Mouse (Mus musculus) kidney, postnatal 0 days (tissue): ENCODE measurements at regions not wholly inside any gene's neighbourhood (a gene's known extent, or its start where the extent isn't known, plus 50 kb on each side); places are given as distances from the start of the nearest gene placed in this dataset.

Source experiments
- ATAC-seq: fragments of 200-750 bp; cut with Nextera tagmentation; replicated peaks from 2 replicates; pipeline ENCODE4 v1.8.0; 2017; ENCODE audit warnings: low read depth, moderate number of reproducible peaks, moderate TSS enrichment, moderate library complexity; ENCODE audit not compliant: low FRiP score
- DNase-seq: peaks from one replicate; pipeline ENCODE4 v3.0.0-alpha.2; 2016; ENCODE audit warnings: low spot score
- H3K27ac ChIP-seq: fragments of 300-500 bp; sonication (generic); 2 replicates; pipeline ENCODE4 v1.5.1; 2014; ENCODE audit warnings: mild to moderate bottlenecking
- H3K27me3 ChIP-seq: fragments of 300-500 bp; sonication (generic); 2 replicates; pipeline ENCODE4 v1.6.1; 2014; ENCODE audit warnings: low read length, mixed read lengths; ENCODE audit not compliant: insufficient read depth
- H3K36me3 ChIP-seq: fragments of 300-500 bp; sonication (generic); 2 replicates; pipeline ENCODE4 v1.6.1; 2014; ENCODE audit warnings: low read length, mixed read lengths; ENCODE audit not compliant: insufficient read depth
- H3K4me1 ChIP-seq: fragments of 300-500 bp; sonication (generic); replicated peaks from 2 replicates; pipeline ENCODE4 v1.6.1; 2014; ENCODE audit warnings: antibody characterized with exemption, low read length, mixed read lengths; ENCODE audit not compliant: insufficient read depth
- H3K4me2 ChIP-seq: fragments of 300-500 bp; sonication (generic); 2 replicates; pipeline ENCODE4 v1.6.1; 2014; ENCODE audit warnings: mild to moderate bottlenecking, low read length, moderate library complexity, mixed read lengths
- H3K4me3 ChIP-seq: fragments of 300-500 bp; sonication (generic); replicated peaks from 2 replicates; pipeline ENCODE4 v1.5.1; 2014; ENCODE audit warnings: low read depth, low read length
- H3K9ac ChIP-seq: fragments of 300-500 bp; sonication (generic); 2 replicates; pipeline ENCODE4 v1.6.1; 2014; ENCODE audit warnings: low read depth, low read length
- H3K9me3 ChIP-seq: fragments of 300-500 bp; sonication (generic); replicated peaks from 2 replicates; pipeline ENCODE4 v1.6.1; 2016; ENCODE audit warnings: low read length, inconsistent platforms, mixed read lengths
- CTCF ChIP-seq: IDR thresholded peaks from 2 replicates; pipeline ENCODE4 v1.5.1; 2016; ENCODE audit warnings: antibody characterized with exemption, low read depth, mild to moderate bottlenecking, moderate library complexity
- WGBS: fragments of 180-500 bp; shearing (Covaris S2); extraction: QIAGEN DNeasy Blood & Tissue Kit; methylation state at CpG from one replicate; pipeline ENCODE4 v1.1.7; 2014; 5-methylcytosine and 5-hydroxymethylcytosine counted together

DNA sequence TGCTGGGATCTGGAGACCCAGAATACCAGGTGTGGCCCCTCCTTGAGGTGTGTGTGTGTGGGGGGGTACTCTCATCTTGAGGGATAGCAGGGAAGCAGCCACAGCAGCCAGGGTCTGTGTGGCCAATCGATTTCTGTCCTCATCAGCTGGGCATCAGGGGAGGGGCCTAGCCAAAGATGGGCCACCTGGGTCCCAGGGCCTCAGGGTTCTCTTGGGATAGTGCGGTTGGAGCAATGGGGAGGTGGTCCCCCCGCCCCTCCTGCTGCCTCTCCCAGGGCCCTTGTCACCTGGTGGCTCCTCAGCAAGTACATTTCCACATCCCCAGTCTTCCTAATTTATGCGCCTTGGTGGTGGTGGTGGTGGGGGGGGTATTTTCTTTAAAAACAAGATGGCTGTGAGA is 55.4 kb downstream of the Uncx start:
- no peak for TF ChIP-seq CTCF
- peak overlapping the region; percentile 53 for H3K4me2 ChIP-seq
- no peaks in the 10 kb centered on the region; the same call in 1 of the 2 replicates for H3K27me3 ChIP-seq
- DNase-seq, result no peak
- WGBS, result 11% methylated on average over 4 of the region's 4 CpGs
- H3K4me1 ChIP-seq, result peaks cover 9% of the 10 kb centered on the region
- no peaks in the 10 kb centered on the region for H3K9me3 ChIP-seq
- H3K27ac ChIP-seq, result peak overlapping the region; percentile 88
- peak; percentile 41 for ATAC-seq
- H3K36me3 ChIP-seq, result no peaks in the 10 kb centered on the region
- peak overlapping the region; percentile 1; the same call in 1 of the 2 replicates for H3K4me3 ChIP-seq
- H3K9ac ChIP-seq, result no peak overlapping the region; the same call in 1 of the 2 replicates

DNA sequence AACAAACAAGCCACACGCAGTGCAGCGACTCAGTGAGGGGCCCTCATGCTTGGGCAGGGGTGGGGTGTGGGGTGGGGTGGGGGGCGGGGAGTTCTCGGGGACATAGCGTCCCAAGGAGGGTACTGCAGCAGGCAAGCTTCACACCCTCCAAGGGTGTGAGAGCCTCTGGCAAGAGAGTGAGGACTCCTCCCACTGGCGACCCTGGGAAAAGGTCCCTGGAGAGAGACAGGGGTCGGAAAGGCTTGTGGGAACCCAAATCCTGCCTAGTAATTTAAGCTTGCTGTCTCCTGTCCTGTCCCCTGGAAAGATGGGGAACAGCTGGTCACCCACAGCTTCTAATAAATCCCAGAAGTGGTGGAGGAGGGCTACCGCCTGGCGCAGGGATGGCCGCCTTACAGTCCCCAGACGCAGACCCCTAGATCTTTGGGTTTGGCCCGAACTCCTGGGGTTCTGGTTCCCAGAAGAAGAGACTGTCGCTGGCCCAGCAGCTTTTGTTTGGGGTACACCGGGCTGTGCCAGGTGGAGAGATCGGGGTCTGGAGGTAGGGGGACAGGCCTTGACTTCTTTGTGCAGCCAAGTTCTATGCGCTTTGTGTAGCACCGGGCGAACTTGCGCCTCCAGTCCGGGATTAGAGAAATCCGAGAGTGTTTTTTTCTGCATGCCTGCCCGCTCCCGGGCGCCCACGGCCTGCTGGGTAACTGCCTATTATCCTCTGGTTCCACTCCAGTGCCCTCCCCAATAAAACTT is 56.1 kb downstream of the Uncx start:
- WGBS, result 2% methylated on average over 25 of the region's 25 CpGs
- Histone ChIP-seq H3K4me3 (peak overlapping the region; percentile 1; the same call in 1 of the 2 replicates), H3K27ac (peak overlapping the region; percentile 88), H3K27me3 (no peaks in the 10 kb centered on the region), H3K4me1 (peaks cover 7% of the 10 kb centered on the region; the same call in 1 of the 2 replicates), H3K9ac (no peak overlapping the region), H3K4me2 (peak overlapping the region; percentile 53), H3K36me3 (no peaks in the 10 kb centered on the region), H3K9me3 (no peaks in the 10 kb centered on the region)
- TF ChIP-seq CTCF, result peak; percentile 29; the same call in 1 of the 2 replicates
- ATAC-seq (peak; percentile 90), DNase-seq (peak; percentile 94)

GRCm38 (mm10) chr5:139600213-139600612 is 56.9 kb downstream of the Uncx start:
- Histone ChIP-seq H3K4me3 (no peak overlapping the region), H3K27ac (peak overlapping the region; percentile 60), H3K4me1 (peaks cover 7% of the 10 kb centered on the region; the same call in 1 of the 2 replicates), H3K9ac (no peak overlapping the region), H3K4me2 (peak overlapping the region; percentile 53; the same call in 1 of the 2 replicates), H3K9me3 (no peaks in the 10 kb centered on the region), H3K36me3 (no peaks in the 10 kb centered on the region), H3K27me3 (no peaks in the 10 kb centered on the region)
- no peak for DNase-seq
- ATAC-seq, result no peak
- no peak for TF ChIP-seq CTCF
- 7% methylated on average over 15 of the region's 15 CpGs for WGBS

GRCm38 (mm10) chr5:139602860-139603259 is 59.6 kb downstream of the Uncx start:
- Histone ChIP-seq H3K4me2 (no peak overlapping the region), H3K9me3 (no peaks in the 10 kb centered on the region), H3K9ac (no peak overlapping the region), H3K4me1 (peaks cover 7% of the 10 kb centered on the region; the same call in 1 of the 2 replicates), H3K27me3 (no peaks in the 10 kb centered on the region), H3K27ac (no peak overlapping the region), H3K4me3 (no peak overlapping the region), H3K36me3 (no peaks in the 10 kb centered on the region)
- TF ChIP-seq CTCF, result no peak
- ATAC-seq, result no peak
- 81% methylated on average over 4 of the region's 4 CpGs for WGBS
- no peak for DNase-seq

- H3K9me3 ChIP-seq, result no peaks in the 10 kb centered on the region
- H3K4me3 ChIP-seq, result no peak overlapping the region
- H3K4me2 ChIP-seq, result no peak overlapping the region
- TF ChIP-seq CTCF, result no peak
- no peaks in the 10 kb centered on the region for H3K27me3 ChIP-seq
- H3K27ac ChIP-seq, result no peak overlapping the region
- DNase-seq, result no peak
- peaks cover 3% of the 10 kb centered on the region; the same call in 1 of the 2 replicates for H3K4me1 ChIP-seq
- no peak overlapping the region for H3K9ac ChIP-seq
- ATAC-seq, result no peak
- H3K36me3 ChIP-seq, result no peaks in the 10 kb centered on the region
- WGBS, result 17% methylated on average over 4 of the region's 4 CpGs
Observed at GRCm38 (mm10) chr5:139603535-139603934, 60.2 kb downstream of the Uncx start.

GRCm38 (mm10) chr5:139604327-139604726 is 61.0 kb downstream of the Uncx start:
- no peaks in the 10 kb centered on the region for H3K27me3 ChIP-seq
- WGBS, result 41% methylated on average over 4 of the region's 4 CpGs
- peak; percentile 41 for ATAC-seq

More at GRCm38 (mm10) chr5:139604327-139604726, 61.0 kb downstream of the Uncx start:
- Histone ChIP-seq H3K4me3 (no peak overlapping the region), H3K4me2 (no peak overlapping the region), H3K4me1 (no peaks in the 10 kb centered on the region; the same call in 1 of the 2 replicates), H3K9ac (no peak overlapping the region), H3K36me3 (no peaks in the 10 kb centered on the region), H3K27ac (no peak overlapping the region), H3K9me3 (no peaks in the 10 kb centered on the region)
- TF ChIP-seq CTCF, result no peak
- no peak for DNase-seq
